Mouse (Mus musculus) bone marrow, adult 2 months (tissue): ENCODE data around the gene Erc1.

Source experiments
- CTCF ChIP-seq: fragments of 200-500 bp; IDR thresholded peaks from 2 replicates; pipeline ENCODE4 v1.5.1; 2011; ENCODE audit warnings: low read length, control low read depth; ENCODE audit not compliant: control insufficient read depth, insufficient read depth
- POLR2A ChIP-seq: fragments of 200-500 bp; IDR thresholded peaks from 2 replicates; pipeline ENCODE4 v1.6.1; 2011; ENCODE audit warnings: low read depth, mild to moderate bottlenecking, control low read depth, low read length, borderline replicate concordance; ENCODE audit not compliant: control insufficient read depth

DNA sequence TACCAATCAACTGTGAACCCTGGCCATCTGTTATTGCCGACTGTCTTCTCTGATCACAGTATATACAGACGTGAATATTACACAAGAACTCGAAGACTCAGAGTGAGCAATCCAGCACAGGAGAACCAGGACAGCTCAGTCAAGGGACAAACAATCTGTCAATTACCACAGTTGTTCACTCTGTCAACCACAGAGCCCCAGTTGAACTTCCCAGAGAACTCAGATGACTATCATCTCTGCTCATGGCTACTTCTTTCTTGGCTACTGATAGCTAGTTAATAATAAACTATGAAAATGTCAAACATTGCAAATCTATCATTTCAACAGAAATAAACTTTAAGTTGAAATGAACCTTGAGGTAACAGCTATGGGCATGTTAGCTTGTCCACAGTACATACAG, 88.1 kb downstream of the Erc1 start:
- TF ChIP-seq POLR2A (no peak), CTCF (no peak)
